ENCODE assay signal across 1 mouse cellular context in the genomic region with DNA sequence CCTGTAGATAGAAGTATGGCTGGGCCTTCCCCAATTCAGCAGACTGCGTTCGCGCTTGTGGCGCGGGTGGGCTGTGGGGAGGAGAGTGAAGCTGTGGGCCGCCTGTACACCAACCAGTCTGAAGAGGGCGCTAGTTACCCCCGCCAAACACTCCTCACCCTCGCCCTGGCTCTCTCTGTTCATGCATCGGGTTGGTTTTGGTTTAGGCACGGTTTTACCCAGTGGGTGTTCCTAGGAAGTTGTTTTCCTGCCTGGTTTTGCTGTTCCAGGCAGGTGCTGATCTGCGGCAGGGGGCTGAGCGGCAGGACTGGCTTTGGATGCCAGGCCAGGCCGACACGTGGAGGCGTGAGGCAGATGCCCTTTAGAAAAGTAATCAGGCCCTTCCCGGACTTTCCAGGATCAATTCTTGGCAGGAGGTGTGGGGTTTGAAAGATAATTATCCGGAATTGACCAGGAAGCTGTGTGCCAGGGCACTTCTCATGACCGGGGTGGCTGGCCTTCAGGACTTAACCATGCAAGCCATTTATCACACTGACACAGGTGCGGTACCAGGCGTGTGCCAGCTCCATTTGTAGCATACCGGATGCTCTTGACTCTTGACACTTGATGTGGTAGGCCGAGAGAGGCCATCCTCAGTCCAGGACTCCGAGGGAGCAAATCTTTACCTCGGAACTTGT.
TF ChIP-seq lines count a peak whose summit lies in the region.

No protein-coding gene starts in this region.

TF ChIP-seq in MEL, 35 proteins besides CTCF, POLR2A, EP300 and RAD21:
- TF ChIP-seq BHLHE40 (IDR thresholded peaks at IDR 0.05; ENCODE audit: borderline replicate concordance, low read depth, low read length) = no peak
- 0 out of 2 replicates have a peak, but pooled peaks have one; percentile 17 for TF ChIP-seq TAL1 (IDR thresholded peaks at IDR 0.05; ENCODE audit: low read length)
- peak; percentile 65 for TF ChIP-seq HCFC1 (IDR thresholded peaks at IDR 0.05; ENCODE audit: low read depth, low read length)
- TF ChIP-seq MYC (IDR thresholded peaks at IDR 0.05; ENCODE audit: low read depth, low read length) = peak; percentile 51; the same call in 1 of the 2 replicates
- TF ChIP-seq MAZ (IDR thresholded peaks at IDR 0.05; ENCODE audit: low read depth, low read length) = peak; percentile 56; the same call in 1 of the 2 replicates
- peak; percentile 38; the same call in 1 of the 2 replicates for TF ChIP-seq NELFE (IDR thresholded peaks at IDR 0.05; ENCODE audit: low read depth, low read length)
- no peak for TF ChIP-seq ZNF384 (IDR thresholded peaks at IDR 0.05; ENCODE audit: low read depth, low read length)
- TF ChIP-seq MEF2A (IDR thresholded peaks at IDR 0.05; ENCODE audit: extremely low read depth, insufficient replicate concordance, low read depth, low read length, poor library complexity, severe bottlenecking) = no peak
- TF ChIP-seq TBP (IDR thresholded peaks at IDR 0.05; ENCODE audit: low read depth, low read length) = peak; percentile 39; the same call in 1 of the 2 replicates
- TF ChIP-seq ELF1 (IDR thresholded peaks at IDR 0.05; ENCODE audit: low read depth, low read length) = 0 out of 2 replicates have a peak, but pooled peaks have one; percentile 16
- 0 out of 2 replicates have a peak, but pooled peaks have one; percentile 20 for TF ChIP-seq ETS1 (IDR thresholded peaks at IDR 0.05; ENCODE audit: low read depth, low read length)
- TF ChIP-seq SIN3A (IDR thresholded peaks at IDR 0.05; ENCODE audit: low read length) = peak; percentile 59; the same call in 1 of the 2 replicates
